Mouse (Mus musculus): ENCODE data around the gene Akirin2. TPM values are rescaled to one million over a fixed set of nuclear protein-coding genes. Genes with fewer than 3 reads are reported as not detected.
"Not testable (repeated sequence)": the region's sequence is repeated elsewhere in the genome, so short reads cannot be mapped to it uniquely, and the experiment has no call there.

Akirin2 gene
- polyA plus RNA-seq, 1 experiment = 19.5 TPM

DNA sequence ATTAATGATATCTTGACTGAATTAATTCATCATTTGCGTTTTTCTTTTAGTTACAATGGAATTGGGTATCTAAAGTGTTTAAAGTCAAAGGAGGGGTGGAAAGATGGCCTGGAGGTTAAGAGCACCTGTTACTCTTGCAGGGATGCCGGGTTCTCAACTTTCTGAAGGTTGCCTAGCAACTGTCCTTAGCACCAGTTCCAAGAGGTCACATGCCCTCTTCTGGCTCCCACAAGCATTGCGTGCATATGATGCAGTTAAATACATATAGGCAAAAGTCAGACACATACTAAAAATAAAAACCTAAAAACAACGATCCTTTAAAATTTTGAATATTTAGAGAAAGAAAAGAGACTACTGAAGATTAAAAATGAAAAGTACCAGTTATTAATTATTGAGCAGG is 10.2 kb downstream of the Akirin2 start:
- Histone ChIP-seq H3K36me3 (ENCODE audit: control insufficient read depth, insufficient read depth, low read length) (peaks cover 18% of the 10 kb centered on the region), H3K27me3 (ENCODE audit: control insufficient read depth, insufficient read depth, low read length) (no peaks in the 10 kb centered on the region), H3K27ac (ENCODE audit: insufficient read depth, low read depth, low read length) (no peak overlapping the region), H3K4me1 (ENCODE audit: control insufficient read depth, insufficient read depth, insufficient read length, low read length) (no peaks in the 10 kb centered on the region), H3K4me3 (ENCODE audit: low read depth, low read length) (no peak overlapping the region)
- peak; percentile 49; the same call in 1 of the 2 replicates for TF ChIP-seq CTCF (IDR thresholded peaks at IDR 0.05; ENCODE audit: extremely low read depth, insufficient read length, insufficient replicate concordance, low read depth, low read length)
- TF ChIP-seq POLR2A (IDR thresholded peaks at IDR 0.05; ENCODE audit: low read depth, low read length) = no peak
- WGBS = 55% methylated on average over 4 of the region's 4 CpGs

GRCm38 (mm10) chr4:34566226-34566625 is 15.5 kb downstream of the Akirin2 start:
- H3K36me3 ChIP-seq (ENCODE audit: control insufficient read depth, insufficient read depth, low read length) = peaks cover 47% of the 10 kb centered on the region
- no peaks in the 10 kb centered on the region for H3K27me3 ChIP-seq (ENCODE audit: control insufficient read depth, insufficient read depth, low read length)
- TF ChIP-seq CTCF (IDR thresholded peaks at IDR 0.05; ENCODE audit: extremely low read depth, insufficient read length, insufficient replicate concordance, low read depth, low read length) (no peak), POLR2A (IDR thresholded peaks at IDR 0.05; ENCODE audit: low read depth, low read length) (no peak)
- H3K27ac ChIP-seq (ENCODE audit: insufficient read depth, low read depth, low read length) = no peak overlapping the region
- WGBS = 74% methylated on average over 6 of the region's 6 CpGs
- no peaks in the 10 kb centered on the region for H3K4me1 ChIP-seq (ENCODE audit: control insufficient read depth, insufficient read depth, insufficient read length, low read length)
- H3K4me3 ChIP-seq (ENCODE audit: low read depth, low read length) = no peak overlapping the region

DNA sequence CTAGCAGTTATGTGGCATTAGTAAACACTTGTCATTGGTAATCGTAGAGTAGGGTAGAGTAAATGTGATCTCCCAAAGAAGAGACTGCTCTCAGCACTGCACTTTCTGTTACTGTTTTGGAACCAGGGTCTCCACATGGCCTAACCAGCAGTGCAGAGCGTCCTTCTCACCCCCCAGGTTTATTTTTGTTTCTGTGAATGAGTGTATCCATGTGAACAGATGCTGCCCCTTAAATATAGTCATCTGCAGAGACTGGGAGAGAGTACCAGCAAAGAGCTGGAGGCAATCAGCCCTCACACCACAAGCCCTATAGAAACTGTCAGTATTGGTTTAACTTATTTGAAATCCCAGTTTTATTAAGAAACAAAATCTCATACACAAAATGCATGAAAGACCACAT is 22.1 kb downstream of the Akirin2 start:
- no peak for TF ChIP-seq CTCF (IDR thresholded peaks at IDR 0.05; ENCODE audit: extremely low read depth, insufficient read length, insufficient replicate concordance, low read depth, low read length)
- TF ChIP-seq POLR2A (IDR thresholded peaks at IDR 0.05; ENCODE audit: low read depth, low read length) = no peak
- Histone ChIP-seq H3K4me3 (ENCODE audit: low read depth, low read length) (no peak overlapping the region), H3K27me3 (ENCODE audit: control insufficient read depth, insufficient read depth, low read length) (no peaks in the 10 kb centered on the region), H3K27ac (ENCODE audit: insufficient read depth, low read depth, low read length) (no peak overlapping the region), H3K36me3 (ENCODE audit: control insufficient read depth, insufficient read depth, low read length) (peaks cover 62% of the 10 kb centered on the region), H3K4me1 (ENCODE audit: control insufficient read depth, insufficient read depth, insufficient read length, low read length) (no peaks in the 10 kb centered on the region)
- 84% methylated on average over 2 of the region's 2 CpGs for WGBS

DNA sequence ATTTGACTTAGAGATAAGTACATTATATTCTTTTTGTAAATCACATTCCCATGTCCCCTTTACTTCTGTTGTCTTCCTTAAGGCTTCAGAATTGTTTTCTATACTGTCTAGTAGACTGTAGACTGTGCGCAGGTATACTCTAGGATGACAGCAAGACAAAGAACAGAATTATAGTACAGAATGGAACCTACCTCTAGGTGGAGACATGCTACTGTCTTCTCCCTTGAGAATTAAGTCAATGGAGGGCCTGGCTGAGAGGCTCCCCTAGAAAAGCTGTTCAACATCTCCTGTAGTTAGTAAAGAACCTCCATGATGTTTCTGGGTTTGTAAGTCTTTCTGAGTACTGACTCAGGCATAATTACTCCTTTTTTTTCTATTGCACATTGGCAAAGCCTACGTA is 26.3 kb downstream of the Akirin2 start:
- no peak overlapping the region for H3K27ac ChIP-seq (ENCODE audit: insufficient read depth, low read depth, low read length)
- peaks cover 54% of the 10 kb centered on the region for H3K36me3 ChIP-seq (ENCODE audit: control insufficient read depth, insufficient read depth, low read length)
- H3K4me1 ChIP-seq (ENCODE audit: control insufficient read depth, insufficient read depth, insufficient read length, low read length) = no peaks in the 10 kb centered on the region
- TF ChIP-seq CTCF (IDR thresholded peaks at IDR 0.05; ENCODE audit: extremely low read depth, insufficient read length, insufficient replicate concordance, low read depth, low read length) = no peak
- TF ChIP-seq POLR2A (IDR thresholded peaks at IDR 0.05; ENCODE audit: low read depth, low read length) = no peak
- H3K4me3 ChIP-seq (ENCODE audit: low read depth, low read length) = no peak overlapping the region
- H3K27me3 ChIP-seq (ENCODE audit: control insufficient read depth, insufficient read depth, low read length) = no peaks in the 10 kb centered on the region
- WGBS = 96% methylated on average over 2 of the region's 2 CpGs

DNA sequence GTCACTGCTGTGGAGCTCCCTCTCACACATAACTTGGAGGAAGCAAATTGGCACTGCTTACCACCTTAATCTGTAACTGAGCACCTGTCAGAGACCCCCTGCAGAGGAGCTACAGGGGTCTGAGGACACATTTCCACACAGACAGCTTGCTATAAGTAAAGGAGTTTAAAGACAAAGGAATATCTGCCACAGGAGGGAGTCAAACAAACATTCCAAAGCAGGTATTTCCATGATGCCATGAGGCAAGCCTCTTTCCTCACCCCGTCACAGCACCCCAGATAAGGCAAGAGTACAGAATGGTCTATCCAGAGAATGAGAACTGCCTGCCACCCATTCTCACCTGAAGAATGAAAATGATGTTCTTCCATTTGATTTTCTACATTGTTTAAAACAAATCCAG is 28.5 kb downstream of the Akirin2 start:
- no peak for TF ChIP-seq POLR2A (IDR thresholded peaks at IDR 0.05; ENCODE audit: low read depth, low read length)
- no peak for TF ChIP-seq CTCF (IDR thresholded peaks at IDR 0.05; ENCODE audit: extremely low read depth, insufficient read length, insufficient replicate concordance, low read depth, low read length)
- 87% methylated on average over 1 of the region's 1 CpGs for WGBS

GRCm38 (mm10) chr4:34581489-34581888 is 30.8 kb downstream of the Akirin2 start:
- H3K27ac ChIP-seq (ENCODE audit: insufficient read depth, low read depth, low read length); H3K27me3 ChIP-seq (ENCODE audit: control insufficient read depth, insufficient read depth, low read length); H3K4me1 ChIP-seq (ENCODE audit: control insufficient read depth, insufficient read depth, insufficient read length, low read length); H3K4me3 ChIP-seq (ENCODE audit: low read depth, low read length): not testable (repeated sequence)
- H3K36me3 ChIP-seq (ENCODE audit: control insufficient read depth, insufficient read depth, low read length) = peaks cover 46% of the 10 kb centered on the region
- 73% methylated on average over 1 of the region's 1 CpGs for WGBS

More for the DNA sequence above, 28.5 kb downstream of the Akirin2 start:
- H3K4me3 ChIP-seq (ENCODE audit: low read depth, low read length) = no peak overlapping the region
- no peaks in the 10 kb centered on the region for H3K4me1 ChIP-seq (ENCODE audit: control insufficient read depth, insufficient read depth, insufficient read length, low read length)
- H3K36me3 ChIP-seq (ENCODE audit: control insufficient read depth, insufficient read depth, low read length) = peaks cover 51% of the 10 kb centered on the region
- no peaks in the 10 kb centered on the region for H3K27me3 ChIP-seq (ENCODE audit: control insufficient read depth, insufficient read depth, low read length)
- no peak overlapping the region for H3K27ac ChIP-seq (ENCODE audit: insufficient read depth, low read depth, low read length)

GRCm38 (mm10) chr4:34581990-34582389 is 31.3 kb downstream of the Akirin2 start:
- Histone ChIP-seq H3K27me3 (ENCODE audit: control insufficient read depth, insufficient read depth, low read length) (no peaks in the 10 kb centered on the region), H3K36me3 (ENCODE audit: control insufficient read depth, insufficient read depth, low read length) (peaks cover 43% of the 10 kb centered on the region), H3K27ac (ENCODE audit: insufficient read depth, low read depth, low read length) (no peak overlapping the region), H3K4me1 (ENCODE audit: control insufficient read depth, insufficient read depth, insufficient read length, low read length) (no peaks in the 10 kb centered on the region), H3K4me3 (ENCODE audit: low read depth, low read length) (no peak overlapping the region)
- 78% methylated on average over 7 of the region's 7 CpGs for WGBS
- TF ChIP-seq POLR2A (IDR thresholded peaks at IDR 0.05; ENCODE audit: low read depth, low read length) (no peak), CTCF (IDR thresholded peaks at IDR 0.05; ENCODE audit: extremely low read depth, insufficient read length, insufficient replicate concordance, low read depth, low read length) (no peak)

- H3K27me3 ChIP-seq (ENCODE audit: control insufficient read depth, insufficient read depth, low read length) = no peaks in the 10 kb centered on the region
- peaks cover 41% of the 10 kb centered on the region for H3K36me3 ChIP-seq (ENCODE audit: control insufficient read depth, insufficient read depth, low read length)
- WGBS = 69% methylated on average over 5 of the region's 5 CpGs
- no peak overlapping the region for H3K4me3 ChIP-seq (ENCODE audit: low read depth, low read length)
- no peak for TF ChIP-seq POLR2A (IDR thresholded peaks at IDR 0.05; ENCODE audit: low read depth, low read length)
- TF ChIP-seq CTCF (IDR thresholded peaks at IDR 0.05; ENCODE audit: extremely low read depth, insufficient read length, insufficient replicate concordance, low read depth, low read length) = no peak
- H3K4me1 ChIP-seq (ENCODE audit: control insufficient read depth, insufficient read depth, insufficient read length, low read length) = no peaks in the 10 kb centered on the region
- H3K27ac ChIP-seq (ENCODE audit: insufficient read depth, low read depth, low read length) = no peak overlapping the region
Observed at GRCm38 (mm10) chr4:34582476-34582875, 31.7 kb downstream of the Akirin2 start.

Measured in small intestine, adult 2 months (tissue).